Mouse (Mus musculus) forebrain, postnatal 0 days (tissue): ENCODE measurements around the gene Pnliprp1. TPM values are rescaled to one million over a fixed set of nuclear protein-coding genes. Genes with fewer than 3 reads are reported as not detected.
A peak's percentile ranks its signal among the peaks of the same experiment; 100 is the strongest.

Experiments used
- ATAC-seq: fragments of 200-750 bp; cut with Nextera tagmentation; 2 replicates; pipeline ENCODE4 v1.8.0; 2017; ENCODE audit warnings: mild to moderate bottlenecking, moderate library complexity
- DNase-seq: peaks from one replicate; pipeline ENCODE4 v3.0.0-alpha.2; 2015
- H3K27ac ChIP-seq: fragments of 300-500 bp; sonication (generic); 2 replicates; pipeline ENCODE4 v1.5.1; 2014; ENCODE audit warnings: low read depth, mild to moderate bottlenecking, antibody characterized with exemption, low read length, moderate library complexity, mixed read lengths
- H3K27me3 ChIP-seq: fragments of 300-500 bp; sonication (generic); 2 replicates; pipeline ENCODE4 v1.6.1; 2014; ENCODE audit warnings: mild to moderate bottlenecking, low read length, mixed read lengths; ENCODE audit not compliant: insufficient read depth
- H3K36me3 ChIP-seq: fragments of 300-500 bp; sonication (generic); 2 replicates; pipeline ENCODE4 v1.6.1; 2014; ENCODE audit warnings: mild to moderate bottlenecking, moderate library complexity; ENCODE audit not compliant: insufficient read depth
- H3K4me1 ChIP-seq: fragments of 300-500 bp; sonication (generic); 2 replicates; pipeline ENCODE4 v1.6.1; 2014; ENCODE audit warnings: antibody characterized with exemption; ENCODE audit not compliant: insufficient read depth
- H3K4me2 ChIP-seq: fragments of 300-500 bp; sonication (generic); 2 replicates; pipeline ENCODE4 v1.6.1; 2014; ENCODE audit warnings: low read depth, mild to moderate bottlenecking, moderate library complexity
- H3K4me3 ChIP-seq: fragments of 300-500 bp; sonication (generic); 2 replicates; pipeline ENCODE4 v1.5.1; 2014; ENCODE audit warnings: low read depth, low read length, mixed read lengths
- H3K9ac ChIP-seq: fragments of 300-500 bp; sonication (generic); 2 replicates; pipeline ENCODE4 v1.6.1; 2014; ENCODE audit warnings: mild to moderate bottlenecking
- H3K9me3 ChIP-seq: fragments of 300-500 bp; sonication (generic); 2 replicates; pipeline ENCODE4 v1.6.1; 2016; ENCODE audit warnings: low read length
- CTCF ChIP-seq: sonication (generic); IDR thresholded peaks from 2 replicates; pipeline ENCODE4 v1.5.1; 2016; ENCODE audit warnings: antibody characterized with exemption, control low read depth, low read depth
- WGBS: fragments of 180-500 bp; shearing (Covaris S2); extraction: QIAGEN DNeasy Blood & Tissue Kit; methylation state at CpG from one replicate; pipeline ENCODE4 v1.1.7; 2014; 5-methylcytosine and 5-hydroxymethylcytosine counted together
- polyA plus RNA-seq: library from polyadenylated mRNA; unstranded; fragments of >200 nt; fragmentation: Nextera tagmentation; extraction: Ambion mirVana; gene quantifications from 2 replicates; pipeline ENCODE4 v1.2.1, GENCODE M21; 2015
- total RNA-seq: library from RNA; depleted of rRNA; stranded (reverse); fragments of >200 nt; gene quantifications from 2 replicates; pipeline ENCODE4 v1.2.3, GENCODE M21; 2014

Pnliprp1 gene
- total and polyA plus RNA-seq, 2 experiments from 2014 or later, result 0.21 TPM; not detected in 1

GRCm38 (mm10) chr19:58747498-58748000 is 18.9 kb downstream of the Pnliprp1 start:
- H3K27me3 ChIP-seq, result no peaks in the 10 kb centered on the region
- no peaks in the 10 kb centered on the region for H3K36me3 ChIP-seq
- H3K4me3 ChIP-seq, result no peak overlapping the region
- H3K4me2 ChIP-seq, result no peak overlapping the region
- H3K27ac ChIP-seq, result no peak overlapping the region
- 89% methylated on average over 9 of the region's 9 CpGs for WGBS
- H3K9me3 ChIP-seq, result no peaks in the 10 kb centered on the region
- DNase-seq (no peak), ATAC-seq (no peak)
- TF ChIP-seq CTCF, result no peak
- no peaks in the 10 kb centered on the region for H3K4me1 ChIP-seq
- H3K9ac ChIP-seq, result no peak overlapping the region

GRCm38 (mm10) chr19:58750822-58751221 is 22.1 kb downstream of the Pnliprp1 start:
- Histone ChIP-seq H3K27ac (no peak overlapping the region), H3K4me3 (no peak overlapping the region), H3K27me3 (no peaks in the 10 kb centered on the region), H3K9ac (no peak overlapping the region), H3K9me3 (no peaks in the 10 kb centered on the region), H3K4me2 (no peak overlapping the region), H3K36me3 (no peaks in the 10 kb centered on the region), H3K4me1 (no peaks in the 10 kb centered on the region)
- DNase-seq, result peak; percentile 36
- TF ChIP-seq CTCF, result no peak
- 73% methylated on average over 2 of the region's 2 CpGs for WGBS
- peak; percentile 40 for ATAC-seq

- no peak for DNase-seq
- Histone ChIP-seq H3K4me2 (no peak overlapping the region), H3K4me1 (no peaks in the 10 kb centered on the region), H3K27me3 (no peaks in the 10 kb centered on the region), H3K9me3 (no peaks in the 10 kb centered on the region), H3K27ac (no peak overlapping the region), H3K9ac (no peak overlapping the region), H3K4me3 (no peak overlapping the region), H3K36me3 (no peaks in the 10 kb centered on the region)
- 76% methylated on average over 2 of the region's 2 CpGs for WGBS
- ATAC-seq, result no peak
- no peak for TF ChIP-seq CTCF
Observed at GRCm38 (mm10) chr19:58751504-58751903, 22.8 kb downstream of the Pnliprp1 start.

- DNase-seq (no peak), ATAC-seq (no peak)
- Histone ChIP-seq H3K4me2 (no peak overlapping the region), H3K4me1 (0 out of 2 replicates have a peak, but pooled peaks cover 4% of the 10 kb centered on the region), H3K9me3 (no peaks in the 10 kb centered on the region), H3K27ac (no peak overlapping the region), H3K9ac (no peak overlapping the region), H3K4me3 (no peak overlapping the region), H3K36me3 (no peaks in the 10 kb centered on the region), H3K27me3 (no peaks in the 10 kb centered on the region)
- WGBS, result 84% methylated on average over 4 of the region's 4 CpGs
- TF ChIP-seq CTCF, result no peak
Observed at GRCm38 (mm10) chr19:58758871-58759270, 30.2 kb downstream of the Pnliprp1 start.

GRCm38 (mm10) chr19:58759423-58759822 is 30.7 kb downstream of the Pnliprp1 start, which contains the start of gene Pnliprp2:
Pnliprp2 (plus strand) TSS chr19:58759719.
- no peaks in the 10 kb centered on the region for H3K9me3 ChIP-seq
- no peak within 1 kb of the TSS for H3K4me2 ChIP-seq
- 0 out of 2 replicates have a peak, but pooled peaks cover 4% of the 10 kb centered on the region for H3K4me1 ChIP-seq
- DNase-seq, result no peak
- no peak for ATAC-seq
- H3K9ac ChIP-seq, result no peak within 1 kb of the TSS
- TF ChIP-seq CTCF, result no peak
- H3K4me3 ChIP-seq, result no peak within 1 kb of the TSS
- no peaks in the 10 kb centered on the region for H3K36me3 ChIP-seq
- no peaks in the 10 kb centered on the region for H3K27me3 ChIP-seq
- WGBS, result 68% methylated on average over 9 of the region's 9 CpGs
- no peak within 1 kb of the TSS for H3K27ac ChIP-seq

GRCm38 (mm10) chr19:58762316-58762715 is 33.6 kb downstream of the Pnliprp1 start:
- Histone ChIP-seq H3K4me1 (0 out of 2 replicates have a peak, but pooled peaks cover 4% of the 10 kb centered on the region), H3K9ac (no peak overlapping the region), H3K27me3 (no peaks in the 10 kb centered on the region), H3K9me3 (no peaks in the 10 kb centered on the region), H3K4me2 (no peak overlapping the region), H3K4me3 (no peak overlapping the region), H3K36me3 (no peaks in the 10 kb centered on the region), H3K27ac (no peak overlapping the region)
- no peak for TF ChIP-seq CTCF
- no peak for DNase-seq
- 37% methylated on average over 6 of the region's 6 CpGs for WGBS
- ATAC-seq, result peak; percentile 47

- Histone ChIP-seq H3K36me3 (no peaks in the 10 kb centered on the region), H3K27ac (peak overlapping the region; percentile 6), H3K4me3 (no peak overlapping the region), H3K9ac (no peak overlapping the region), H3K9me3 (no peaks in the 10 kb centered on the region), H3K4me2 (peak overlapping the region; percentile 2; the same call in 1 of the 2 replicates), H3K27me3 (no peaks in the 10 kb centered on the region), H3K4me1 (0 out of 2 replicates have a peak, but pooled peaks cover 4% of the 10 kb centered on the region)
- peak; percentile 93 for TF ChIP-seq CTCF
- 13% methylated on average over 12 of the region's 12 CpGs for WGBS
- ATAC-seq (peak; percentile 92), DNase-seq (peak; percentile 85)
Observed at GRCm38 (mm10) chr19:58762848-58763541, 34.3 kb downstream of the Pnliprp1 start.
